Mouse (Mus musculus) brain, embryonic 14.5 days (tissue): ENCODE data around the gene Il15ra. TPM values are rescaled to one million over a fixed set of nuclear protein-coding genes. Genes with fewer than 3 reads are reported as not detected.

Source experiments
- DNase-seq: peaks from one replicate; pipeline ENCODE4 v3.0.0-alpha.2; 2011; ENCODE audit warnings: low read depth
- CTCF ChIP-seq: fragments of 200-500 bp; IDR thresholded peaks from 2 replicates; pipeline ENCODE4 v1.5.1; 2012; ENCODE audit warnings: inconsistent platforms, mild to moderate bottlenecking, moderate library complexity, borderline replicate concordance; ENCODE audit not compliant: insufficient read depth, insufficient read length; ENCODE audit errors: extremely low read depth
- POLR2A ChIP-seq: fragments of 200-500 bp; IDR thresholded peaks from 2 replicates; pipeline ENCODE4 v1.6.1; 2012; ENCODE audit warnings: mild to moderate bottlenecking, inconsistent platforms, borderline replicate concordance; ENCODE audit not compliant: poor library complexity, insufficient read depth, insufficient read length, severe bottlenecking; ENCODE audit errors: extremely low read depth
- polyA plus RNA-seq: library from polyadenylated mRNA; depleted of rRNA; stranded (reverse); fragments of >200 nt; gene quantifications from 2 replicates; pipeline ENCODE4 v1.2.3, GENCODE M21; 2012; rRNA removed

The Il15ra gene
- 0.28 and 0.70 TPM in 2 replicates for polyA plus RNA-seq

- DNase-seq: peak; percentile 48
- TF ChIP-seq POLR2A: no peak
- no peak for TF ChIP-seq CTCF
These were observed at the start of gene Il15ra for GRCm38 (mm10) chr2:11705201-11706025. Il15ra (plus strand) TSS chr2:11705290.

- TF ChIP-seq CTCF (no peak), POLR2A (no peak)
- DNase-seq: no peak
These were observed 47.5 kb upstream of the Il15ra start for GRCm38 (mm10) chr2:11657581-11657980.

GRCm38 (mm10) chr2:11659263-11659662 lies 45.8 kb upstream of the Il15ra start:
- no peak for TF ChIP-seq POLR2A
- no peak for TF ChIP-seq CTCF
- peak; percentile 33 for DNase-seq

GRCm38 (mm10) chr2:11662143-11662906 lies 42.8 kb upstream of the Il15ra start:
- no peak for TF ChIP-seq POLR2A
- TF ChIP-seq CTCF: no peak
- no peak for DNase-seq

DNA sequence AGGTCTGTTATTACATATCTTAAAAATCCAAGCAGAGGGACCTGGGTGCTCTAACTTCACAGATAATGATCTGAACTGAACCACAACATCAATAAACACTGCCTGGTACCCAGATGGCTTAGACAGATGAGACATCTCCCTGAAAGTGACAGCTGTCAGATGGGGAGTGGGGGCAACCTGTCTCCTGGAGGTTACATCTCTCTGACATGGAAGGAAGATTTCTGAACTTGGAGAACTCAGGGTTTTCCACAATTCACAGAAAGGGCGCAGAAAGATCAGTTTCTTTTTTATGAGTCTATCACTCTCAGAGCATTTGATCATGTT lies 42.2 kb upstream of the Il15ra start:
- no peak for DNase-seq
- no peak for TF ChIP-seq POLR2A

DNA sequence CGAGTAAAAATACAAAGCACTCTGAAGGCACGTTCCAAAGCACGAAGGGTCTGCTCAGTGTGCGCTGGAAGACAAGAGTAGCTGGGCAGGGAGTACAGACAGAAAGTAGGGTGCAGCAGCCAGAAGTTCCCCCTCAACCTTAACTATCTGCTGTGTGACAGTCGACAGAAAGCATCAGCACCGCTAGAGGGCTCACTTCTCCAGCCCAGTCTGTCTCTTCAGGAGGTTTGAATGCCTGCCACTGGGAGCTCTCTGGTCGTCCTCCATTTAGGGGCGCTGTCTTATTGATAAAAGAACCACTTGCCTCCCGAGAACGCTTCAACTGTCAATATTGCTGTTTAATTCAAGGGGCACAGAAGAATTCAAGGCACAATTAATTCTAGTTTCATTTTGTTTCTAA lies 41.1 kb upstream of the Il15ra start:
- DNase-seq: peak; percentile 91
- TF ChIP-seq CTCF: peak; percentile 87
- no peak for TF ChIP-seq POLR2A

- TF ChIP-seq POLR2A (no peak), CTCF (no peak)
- DNase-seq: peak; percentile 32
These were observed 40.7 kb upstream of the Il15ra start for GRCm38 (mm10) chr2:11664367-11664766.

- no peak for DNase-seq
These were observed 40.3 kb upstream of the Il15ra start for GRCm38 (mm10) chr2:11664806-11665205.

DNA sequence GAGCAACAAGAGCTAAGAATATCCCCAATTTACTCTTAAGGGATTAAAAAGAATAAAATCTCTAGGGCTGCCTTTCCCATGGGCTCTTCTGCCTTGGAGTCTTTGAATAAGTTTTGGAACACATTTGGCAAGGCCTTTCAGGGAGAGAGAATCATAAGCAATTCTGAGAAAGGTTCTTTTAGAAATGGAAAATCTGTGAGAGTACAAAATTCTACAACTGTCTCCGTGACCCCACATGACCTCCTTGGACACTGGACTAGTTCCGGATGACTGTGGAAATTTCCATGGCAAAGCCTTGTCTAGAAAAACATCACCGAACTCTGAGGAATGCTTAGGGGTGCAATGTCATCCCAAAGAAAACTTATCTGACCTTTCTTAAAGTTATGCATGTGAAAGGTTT lies 39.8 kb upstream of the Il15ra start:
- no peak for TF ChIP-seq CTCF
- TF ChIP-seq POLR2A: no peak

More at GRCm38 (mm10) chr2:11664806-11665205, 40.3 kb upstream of the Il15ra start:
- no peak for TF ChIP-seq POLR2A
- no peak for TF ChIP-seq CTCF

GRCm38 (mm10) chr2:11672144-11672543 lies 32.9 kb upstream of the Il15ra start:
- no peak for DNase-seq
- no peak for TF ChIP-seq POLR2A
- TF ChIP-seq CTCF: peak; percentile 39; the same call in 1 of the 2 replicates

More for the DNA sequence above, 39.8 kb upstream of the Il15ra start:
- no peak for DNase-seq

GRCm38 (mm10) chr2:11679626-11680025 lies 25.5 kb upstream of the Il15ra start:
- no peak for DNase-seq
- no peak for TF ChIP-seq CTCF
- TF ChIP-seq POLR2A: no peak

DNA sequence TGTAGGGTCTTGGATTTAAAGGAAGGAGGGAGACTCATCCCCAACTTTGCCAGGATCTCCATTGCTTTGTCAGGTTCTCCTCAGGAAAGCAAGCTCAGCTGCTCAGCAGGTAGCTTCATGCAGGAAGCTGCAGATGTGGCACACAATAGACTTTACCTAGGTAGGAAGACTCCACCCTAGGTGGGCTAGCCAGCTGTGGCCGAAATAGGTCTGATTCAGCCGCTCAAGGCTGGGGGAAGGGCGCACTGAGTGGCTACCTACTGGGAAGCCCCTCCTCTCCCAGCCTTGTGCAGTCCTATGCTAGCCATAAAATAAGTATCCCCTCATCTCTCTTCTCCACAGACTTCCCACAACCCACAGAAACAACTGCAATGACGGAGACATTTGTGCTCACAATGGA lies 22.4 kb upstream of the Il15ra start:
- TF ChIP-seq CTCF (no peak), POLR2A (no peak)
- DNase-seq: no peak

DNA sequence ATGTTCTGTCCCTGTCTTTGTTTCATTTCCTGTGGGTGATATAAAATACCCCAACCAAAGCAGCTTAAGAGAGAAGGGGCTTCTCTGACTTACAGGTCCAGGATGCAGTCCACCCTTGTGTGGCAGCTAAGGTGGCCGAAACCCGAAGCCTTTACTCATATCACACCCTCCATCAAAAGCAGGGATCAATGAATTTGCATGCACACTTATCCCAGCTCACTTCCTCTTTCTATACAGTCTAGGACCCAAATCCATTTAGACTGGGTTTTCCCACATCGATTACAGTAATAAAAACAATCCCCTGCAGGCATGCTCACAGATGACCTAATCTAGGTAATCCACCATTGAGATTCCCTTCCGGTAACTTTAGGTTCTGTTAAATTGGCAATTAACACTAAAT lies 18.6 kb upstream of the Il15ra start:
- no peak for TF ChIP-seq POLR2A

More for the DNA sequence above, 18.6 kb upstream of the Il15ra start:
- no peak for DNase-seq
